In genomic region chr3:125397443-125397842, GRCm38 (mm10) we compare ENCODE assay signal across 27 mouse cellular contexts. TPM values are rescaled to one million over a fixed set of nuclear protein-coding genes. Genes with fewer than 3 reads are reported as not detected.
A peak's percentile ranks its signal among the peaks of the same experiment; 100 is the strongest.
DNase-seq lines count a peak whose midpoint lies in the region; ATAC-seq and TF ChIP-seq lines count a peak whose summit lies in the region.
"Had no signal": no experiment of that assay in that cellular context is flagged by ENCODE, and none has a peak within 500 bp of the region (broad histone marks: within the 10 kb centered on the region; RNA-seq: fewer than 3 reads in every experiment).

No protein-coding gene starts in this region.

- peak; percentile 64 for TF ChIP-seq RAD21 in MEL (IDR thresholded peaks at IDR 0.05; ENCODE audit: low read depth, low read length)

- no peak for TF ChIP-seq EP300 in MEL (IDR thresholded peaks at IDR 0.05; ENCODE audit: low read depth in 1 of 2, low read length in 2 of 2)

- no peak overlapping the region for H3K27ac ChIP-seq in gastrocnemius, adult 2 months
- no peak overlapping the region for H3K27ac ChIP-seq in left cerebral cortex, adult 2 months
- no peak overlapping the region for H3K27ac ChIP-seq in MEL (ENCODE audit: control insufficient read depth, low read depth, low read length)
- H3K27ac ChIP-seq: embryonic facial prominence, embryonic 12.5 days; hindbrain, embryonic 13.5 days; limb, embryonic 13.5 days; neural tube, embryonic 13.5 days had no signal

- no peaks in the 10 kb centered on the region for H3K9me3 ChIP-seq in MEL (replicated peaks; ENCODE audit: insufficient read depth, low read length)
- H3K9me3 ChIP-seq: embryonic facial prominence, embryonic 12.5 days; hindbrain, embryonic 13.5 days; limb, embryonic 13.5 days; megakaryocyte, embryonic 14.5 days; neural tube, embryonic 13.5 days had no signal

- no peak for DNase-seq in gastrocnemius, adult 2 months
- DNase-seq in gastrocnemius, postnatal 36 days, result no peak
- no peak for DNase-seq in left cerebral cortex, adult 2 months (ENCODE audit: extremely low spot score in 1 of 2, low spot score in 2 of 2)
- DNase-seq in left cerebral cortex, adult 18-20 months (ENCODE audit: low spot score in 2 of 2), result no peak
- peak; percentile 17 for DNase-seq in MEL (ENCODE audit: low read depth, low spot score)
- no peak for DNase-seq in urinary bladder, postnatal 10 days (ENCODE audit: low spot score)
- DNase-seq: adrenal gland, adult 2 months; adrenal gland, postnatal 36 days; cerebellum, adult 8-10 months; cerebellum, postnatal 25 days; embryo, embryonic 11 days; gastrocnemius, postnatal 14 days; heart, adult 11 months; heart, postnatal 36 days; kidney, adult 2 months; kidney, postnatal 4 days; lung, postnatal 36 days; thymus, postnatal 4 days had no signal

- TF ChIP-seq CTCF in gastrocnemius, adult 2 months (IDR thresholded peaks at IDR 0.05), result peak; percentile 25; the same call in 1 of the 2 replicates
- peak; percentile 20 for TF ChIP-seq CTCF in left cerebral cortex, adult 2 months (IDR thresholded peaks at IDR 0.05)
- peak in 1 of 3 experiments; percentile 40; a peak in 2 of 6 replicates for TF ChIP-seq CTCF in MEL (IDR thresholded peaks at IDR 0.05 in 2 of 3, conservative IDR thresholded peaks at IDR 0.05 in 1 of 3; ENCODE audit: control insufficient read depth in 1 of 3, insufficient read depth in 1 of 3, low read depth in 2 of 3, low read length in 3 of 3, poor library complexity in 1 of 3, severe bottlenecking in 1 of 3)

- no peaks in the 10 kb centered on the region for H3K27me3 ChIP-seq in MEL (ENCODE audit: control insufficient read depth in 1 of 2, insufficient read depth in 2 of 2, low read length in 2 of 2)
- H3K27me3 ChIP-seq: embryonic facial prominence, embryonic 12.5 days; hindbrain, embryonic 13.5 days; limb, embryonic 13.5 days; megakaryocyte, embryonic 14.5 days; neural tube, embryonic 13.5 days had no signal

- no peak for TF ChIP-seq POLR2A in MEL (IDR thresholded peaks at IDR 0.05; ENCODE audit: control insufficient read depth in 1 of 2, insufficient read depth in 1 of 2, low read depth in 1 of 2, low read length in 2 of 2, poor library complexity in 1 of 2)

- intact Hi-C loops in gastrocnemius, adult 2 months (cut with DNase I), result no loop called here
- intact Hi-C loops in gastrocnemius, postnatal 36 days (cut with DNase I), result no loop called here
- intact Hi-C loops in left cerebral cortex, adult 2 months (cut with DNase I), result loop anchor here (5.0 kb wide), 1 partner anchor 790 kb away; no protein-coding TSS in a partner anchor

- no peaks in the 10 kb centered on the region for H3K36me3 ChIP-seq in MEL (ENCODE audit: control insufficient read depth in 1 of 2, insufficient read depth in 2 of 2, low read length in 2 of 2)
- H3K36me3 ChIP-seq: embryonic facial prominence, embryonic 12.5 days; hindbrain, embryonic 13.5 days; limb, embryonic 13.5 days; neural tube, embryonic 13.5 days had no signal

- no peak overlapping the region for H3K4me3 ChIP-seq in gastrocnemius, adult 2 months
- H3K4me3 ChIP-seq in left cerebral cortex, adult 2 months, result no peak overlapping the region
- H3K4me3 ChIP-seq in MEL (ENCODE audit: control insufficient read depth in 1 of 2, insufficient read depth in 1 of 2, low read depth in 2 of 2, low read length in 2 of 2), result no peak overlapping the region
- H3K4me3 ChIP-seq: embryonic facial prominence, embryonic 12.5 days; hindbrain, embryonic 13.5 days; limb, embryonic 13.5 days; megakaryocyte, embryonic 14.5 days; neural tube, embryonic 13.5 days had no signal

- no peaks in the 10 kb centered on the region for H3K79me2 ChIP-seq in MEL (ENCODE audit: control insufficient read depth, insufficient read depth, low read length, poor library complexity)

- H3K4me1 ChIP-seq in MEL (ENCODE audit: control insufficient read depth in 1 of 2, insufficient read depth in 2 of 2, low read length in 2 of 2), result no peaks in the 10 kb centered on the region
- H3K4me1 ChIP-seq: embryonic facial prominence, embryonic 12.5 days; hindbrain, embryonic 13.5 days; limb, embryonic 13.5 days; megakaryocyte, embryonic 14.5 days; neural tube, embryonic 13.5 days had no signal

- ATAC-seq in megakaryocyte progenitor cell, adult 5-6 weeks (replicated peaks; ENCODE audit: poor library complexity), result peak; percentile 58
- ATAC-seq: CD4-positive, CD25-positive, alpha-beta regulatory T cell, adult 4 months had no signal

- no peak overlapping the region for H3K9ac ChIP-seq in MEL (ENCODE audit: control insufficient read depth, low read depth, low read length, poor library complexity, severe bottlenecking)
- H3K9ac ChIP-seq: embryonic facial prominence, embryonic 12.5 days; hindbrain, embryonic 13.5 days; limb, embryonic 13.5 days; neural tube, embryonic 13.5 days had no signal

TF ChIP-seq in MEL, 35 proteins besides CTCF, POLR2A, EP300 and RAD21:
- TF ChIP-seq ZC3H11A (IDR thresholded peaks at IDR 0.05; ENCODE audit: low read depth, low read length), result peak; percentile 59
- TF ChIP-seq SMC3 (IDR thresholded peaks at IDR 0.05; ENCODE audit: low read depth, low read length), result peak; percentile 50
- no peak for TF ChIP-seq MYB (IDR thresholded peaks at IDR 0.05; ENCODE audit: low read depth, low read length)
- TF ChIP-seq JUND (IDR thresholded peaks at IDR 0.05; ENCODE audit: low read depth, low read length), result no peak
- TF ChIP-seq TAL1 (IDR thresholded peaks at IDR 0.05; ENCODE audit: low read length), result no peak
- no peak for TF ChIP-seq NELFE (IDR thresholded peaks at IDR 0.05; ENCODE audit: low read depth, low read length)
- no peak for TF ChIP-seq MXI1 (IDR thresholded peaks at IDR 0.05; ENCODE audit: low read depth, low read length)
- no peak for TF ChIP-seq ELF1 (IDR thresholded peaks at IDR 0.05; ENCODE audit: low read depth, low read length)
- TF ChIP-seq CHD1 (IDR thresholded peaks at IDR 0.05; ENCODE audit: low read depth, low read length), result no peak
- no peak for TF ChIP-seq MAZ (IDR thresholded peaks at IDR 0.05; ENCODE audit: low read depth, low read length)

RNA-seq across cellular contexts. Expression of gene Ndst4, which starts 6.4 kb away (rescaled TPM):
- total RNA-seq in gastrocnemius, adult 2 months (2021), result under 1 TPM; 0.03 to 0.28 TPM
- under 1 TPM; 0.25 to 0.31 TPM for total RNA-seq in gastrocnemius, postnatal 36 days (2021)
- 10 to 100 TPM in 1 of 2 experiments, 1 to 10 TPM in 1; 6.8 to 17.3 TPM for total RNA-seq in left cerebral cortex, adult 2 months (2021)
- 10 to 100 TPM in 1 of 2 experiments, 1 to 10 TPM in 1; 7.6 to 15.7 TPM for total RNA-seq in left cerebral cortex, adult 18-20 months (2021)
- total RNA-seq in MEL (2012; rRNA removed), result not detected in 2 replicates
- polyA plus RNA-seq in MEL (2012; ENCODE audit: insufficient read depth in 1 of 2, insufficient read length in 2 of 2, low read depth in 1 of 2, low replicate concordance in 2 of 2, missing spikeins in 1 of 2), result not detected
- total RNA-seq in megakaryocyte progenitor cell, adult 5-6 weeks (2015), result not detected in 2 replicates
- not detected in 2 replicates for total RNA-seq in megakaryocyte progenitor cell, adult 5-6 weeks (2017)
- total RNA-seq: adrenal gland, adult 2 months; adrenal gland, postnatal 36 days; heart, postnatal 36 days had no signal
- polyA plus RNA-seq: CD4-positive, CD25-positive, alpha-beta regulatory T cell, adult 4 months; liver, embryonic 11.5 days; thymus, postnatal 0 days had no signal
